Mouse (Mus musculus): ENCODE measurements at regions not wholly inside any gene's neighbourhood (a gene's known extent, or its start where the extent isn't known, plus 50 kb on each side); places are given as distances from the start of the nearest gene placed in this dataset.

- Histone ChIP-seq H3K27ac (ENCODE audit: low read depth) (no peak overlapping the region), H3K9me3 (ENCODE audit: control insufficient read depth, low read length) (no peaks in the 10 kb centered on the region), H3K9ac (ENCODE audit: low read length) (no peak overlapping the region), H3K27me3 (replicated peaks; ENCODE audit: control insufficient read depth, insufficient read depth, low read length) (no peaks in the 10 kb centered on the region), H3K36me3 (ENCODE audit: control insufficient read depth, insufficient read depth, low read length) (no peaks in the 10 kb centered on the region), H3K4me2 (ENCODE audit: low read length) (no peak overlapping the region), H3K4me3 (ENCODE audit: low read depth, low read length) (no peak overlapping the region), H3K4me1 (replicated peaks; ENCODE audit: control insufficient read depth, insufficient read depth, low read length) (no peaks in the 10 kb centered on the region)
- ATAC-seq (replicated peaks; ENCODE audit: low FRiP score, low TSS enrichment, low read depth) (no peak), DNase-seq (ENCODE audit: low spot score) (no peak)
- WGBS, result 87% methylated on average over 2 of the region's 2 CpGs
Measured at GRCm38 (mm10) chr12:38985909-38986308, 206.7 kb downstream of the Etv1 start.

- Histone ChIP-seq H3K4me3 (ENCODE audit: low read depth, low read length) (no peak overlapping the region), H3K27me3 (replicated peaks; ENCODE audit: control insufficient read depth, insufficient read depth, low read length) (no peaks in the 10 kb centered on the region), H3K4me1 (replicated peaks; ENCODE audit: control insufficient read depth, insufficient read depth, low read length) (no peaks in the 10 kb centered on the region), H3K9ac (ENCODE audit: low read length) (no peak overlapping the region), H3K9me3 (ENCODE audit: control insufficient read depth, low read length) (no peaks in the 10 kb centered on the region), H3K27ac (ENCODE audit: low read depth) (no peak overlapping the region), H3K4me2 (ENCODE audit: low read length) (no peak overlapping the region), H3K36me3 (ENCODE audit: control insufficient read depth, insufficient read depth, low read length) (no peaks in the 10 kb centered on the region)
- 82% methylated on average over 3 of the region's 3 CpGs for WGBS
- no peak for DNase-seq (ENCODE audit: low spot score)
- ATAC-seq (replicated peaks; ENCODE audit: low FRiP score, low TSS enrichment, low read depth), result no peak
Measured at GRCm38 (mm10) chr12:38986346-38986745, 207.2 kb downstream of the Etv1 start.

DNA sequence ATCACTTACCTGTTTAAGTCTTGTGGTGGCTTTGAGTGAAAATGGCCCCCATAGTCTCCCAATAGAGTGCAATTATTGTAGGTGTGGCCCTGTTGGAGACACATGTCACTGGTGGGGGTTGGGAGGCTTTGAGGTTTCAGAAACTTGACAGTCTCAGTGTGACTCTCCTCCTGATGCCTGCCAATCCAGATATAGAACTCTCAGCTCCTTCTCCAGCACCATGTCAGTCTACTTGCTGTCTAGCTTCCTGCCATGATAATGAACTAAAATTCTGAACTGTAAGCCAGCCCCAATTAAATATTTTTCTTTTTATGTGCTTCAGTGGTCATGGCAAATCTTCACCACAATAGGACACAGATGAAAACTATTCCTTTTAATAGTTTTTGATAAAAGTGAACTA is 208.1 kb downstream of the Etv1 start:
- Histone ChIP-seq H3K36me3 (ENCODE audit: control insufficient read depth, insufficient read depth, low read length) (no peaks in the 10 kb centered on the region), H3K27me3 (replicated peaks; ENCODE audit: control insufficient read depth, insufficient read depth, low read length) (no peaks in the 10 kb centered on the region), H3K9me3 (ENCODE audit: control insufficient read depth, low read length) (no peaks in the 10 kb centered on the region), H3K4me3 (ENCODE audit: low read depth, low read length) (no peak overlapping the region), H3K27ac (ENCODE audit: low read depth) (no peak overlapping the region), H3K4me2 (ENCODE audit: low read length) (no peak overlapping the region), H3K9ac (ENCODE audit: low read length) (no peak overlapping the region), H3K4me1 (replicated peaks; ENCODE audit: control insufficient read depth, insufficient read depth, low read length) (no peaks in the 10 kb centered on the region)
- DNase-seq (ENCODE audit: low spot score) (no peak), ATAC-seq (replicated peaks; ENCODE audit: low FRiP score, low TSS enrichment, low read depth) (no peak)

DNA sequence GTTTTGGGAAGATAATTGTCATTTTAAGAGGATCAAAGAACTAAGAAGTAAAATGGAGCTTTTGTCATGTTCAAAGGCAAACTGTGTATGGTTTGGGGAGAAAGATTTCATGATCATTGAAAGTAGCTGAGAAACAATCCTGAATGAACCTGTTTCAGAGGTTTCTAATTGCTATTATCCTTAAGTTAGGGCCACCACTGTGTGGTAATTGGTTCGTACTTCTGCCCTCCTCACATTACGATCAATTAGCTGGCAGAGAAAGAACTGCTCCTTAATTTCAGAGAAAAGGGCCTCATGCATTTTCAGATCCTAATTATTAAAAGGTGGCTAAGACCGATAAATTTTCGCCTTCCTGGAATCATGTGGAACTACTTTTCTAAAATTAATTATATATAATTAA is 208.6 kb downstream of the Etv1 start:
- ATAC-seq (replicated peaks; ENCODE audit: low FRiP score, low TSS enrichment, low read depth) (no peak), DNase-seq (ENCODE audit: low spot score) (no peak)
- H3K27me3 ChIP-seq (replicated peaks; ENCODE audit: control insufficient read depth, insufficient read depth, low read length), result no peaks in the 10 kb centered on the region
- 91% methylated on average over 4 of the region's 4 CpGs for WGBS
- no peaks in the 10 kb centered on the region for H3K9me3 ChIP-seq (ENCODE audit: control insufficient read depth, low read length)
- H3K9ac ChIP-seq (ENCODE audit: low read length), result no peak overlapping the region
- H3K36me3 ChIP-seq (ENCODE audit: control insufficient read depth, insufficient read depth, low read length), result no peaks in the 10 kb centered on the region
- no peak overlapping the region for H3K4me2 ChIP-seq (ENCODE audit: low read length)
- H3K27ac ChIP-seq (ENCODE audit: low read depth), result no peak overlapping the region
- H3K4me3 ChIP-seq (ENCODE audit: low read depth, low read length), result no peak overlapping the region
- no peaks in the 10 kb centered on the region for H3K4me1 ChIP-seq (replicated peaks; ENCODE audit: control insufficient read depth, insufficient read depth, low read length)

DNA sequence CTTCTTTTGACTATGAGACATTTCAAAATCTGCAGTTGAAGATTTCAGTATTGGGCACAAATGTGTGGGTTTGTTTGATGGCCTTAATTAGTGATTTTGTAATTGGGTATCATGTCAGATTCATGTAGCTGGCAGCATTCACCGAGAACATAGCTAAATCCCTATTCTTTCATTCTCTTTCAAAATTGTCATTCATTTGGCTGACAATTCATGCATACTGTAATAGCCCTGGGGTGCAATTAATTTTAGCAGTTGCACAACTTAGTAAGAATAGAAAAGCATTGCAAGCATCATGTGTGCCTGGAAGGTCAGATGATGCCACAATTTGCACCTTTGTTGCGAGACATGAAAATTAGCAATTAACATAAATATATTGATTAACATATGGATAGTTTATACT is 248.0 kb downstream of the Etv1 start:
- Histone ChIP-seq H3K9me3 (ENCODE audit: control insufficient read depth, low read length) (no peaks in the 10 kb centered on the region), H3K9ac (ENCODE audit: low read length) (no peak overlapping the region), H3K27ac (ENCODE audit: low read depth) (no peak overlapping the region), H3K4me3 (ENCODE audit: low read depth, low read length) (no peak overlapping the region), H3K4me1 (replicated peaks; ENCODE audit: control insufficient read depth, insufficient read depth, low read length) (no peaks in the 10 kb centered on the region), H3K27me3 (replicated peaks; ENCODE audit: control insufficient read depth, insufficient read depth, low read length) (no peaks in the 10 kb centered on the region), H3K4me2 (ENCODE audit: low read length) (no peak overlapping the region), H3K36me3 (ENCODE audit: control insufficient read depth, insufficient read depth, low read length) (no peaks in the 10 kb centered on the region)
- ATAC-seq (replicated peaks; ENCODE audit: low FRiP score, low TSS enrichment, low read depth), result no peak
- WGBS, result 88% methylated on average over 2 of the region's 2 CpGs
- no peak for DNase-seq (ENCODE audit: low spot score)

GRCm38 (mm10) chr12:39027948-39028347 is 248.8 kb downstream of the Etv1 start:
- WGBS, result 93% methylated on average over 2 of the region's 2 CpGs
- H3K9me3 ChIP-seq (ENCODE audit: control insufficient read depth, low read length), result no peaks in the 10 kb centered on the region

GRCm38 (mm10) chr12:39033982-39034381 is 254.8 kb downstream of the Etv1 start:
- H3K9ac ChIP-seq (ENCODE audit: low read length), result no peak overlapping the region
- H3K4me3 ChIP-seq (ENCODE audit: low read depth, low read length), result no peak overlapping the region
- H3K27me3 ChIP-seq (replicated peaks; ENCODE audit: control insufficient read depth, insufficient read depth, low read length), result no peaks in the 10 kb centered on the region
- no peaks in the 10 kb centered on the region for H3K36me3 ChIP-seq (ENCODE audit: control insufficient read depth, insufficient read depth, low read length)
- DNase-seq (ENCODE audit: low spot score), result no peak
- H3K4me2 ChIP-seq (ENCODE audit: low read length), result no peak overlapping the region
- no peaks in the 10 kb centered on the region for H3K9me3 ChIP-seq (ENCODE audit: control insufficient read depth, low read length)
- no peak for ATAC-seq (replicated peaks; ENCODE audit: low FRiP score, low TSS enrichment, low read depth)
- H3K27ac ChIP-seq (ENCODE audit: low read depth), result no peak overlapping the region
- no peaks in the 10 kb centered on the region; the same call in 1 of the 2 replicates for H3K4me1 ChIP-seq (replicated peaks; ENCODE audit: control insufficient read depth, insufficient read depth, low read length)
- WGBS, result 74% methylated on average over 3 of the region's 3 CpGs

More at GRCm38 (mm10) chr12:39027948-39028347, 248.8 kb downstream of the Etv1 start:
- Histone ChIP-seq H3K4me3 (ENCODE audit: low read depth, low read length) (no peak overlapping the region), H3K4me1 (replicated peaks; ENCODE audit: control insufficient read depth, insufficient read depth, low read length) (no peaks in the 10 kb centered on the region), H3K9ac (ENCODE audit: low read length) (no peak overlapping the region), H3K36me3 (ENCODE audit: control insufficient read depth, insufficient read depth, low read length) (no peaks in the 10 kb centered on the region), H3K27ac (ENCODE audit: low read depth) (no peak overlapping the region), H3K27me3 (replicated peaks; ENCODE audit: control insufficient read depth, insufficient read depth, low read length) (no peaks in the 10 kb centered on the region), H3K4me2 (ENCODE audit: low read length) (no peak overlapping the region)
- ATAC-seq (replicated peaks; ENCODE audit: low FRiP score, low TSS enrichment, low read depth) (no peak), DNase-seq (ENCODE audit: low spot score) (no peak)

- H3K9ac ChIP-seq (ENCODE audit: low read length), result no peak overlapping the region
- H3K27me3 ChIP-seq (replicated peaks; ENCODE audit: control insufficient read depth, insufficient read depth, low read length), result no peaks in the 10 kb centered on the region
- DNase-seq (ENCODE audit: low spot score) (no peak), ATAC-seq (replicated peaks; ENCODE audit: low FRiP score, low TSS enrichment, low read depth) (no peak)
- no peak overlapping the region for H3K27ac ChIP-seq (ENCODE audit: low read depth)
- no peak overlapping the region for H3K4me2 ChIP-seq (ENCODE audit: low read length)
- 88% methylated on average over 2 of the region's 2 CpGs for WGBS
- H3K4me3 ChIP-seq (ENCODE audit: low read depth, low read length), result no peak overlapping the region
- H3K4me1 ChIP-seq (replicated peaks; ENCODE audit: control insufficient read depth, insufficient read depth, low read length), result no peaks in the 10 kb centered on the region; the same call in 1 of the 2 replicates
- H3K36me3 ChIP-seq (ENCODE audit: control insufficient read depth, insufficient read depth, low read length), result no peaks in the 10 kb centered on the region
- no peaks in the 10 kb centered on the region for H3K9me3 ChIP-seq (ENCODE audit: control insufficient read depth, low read length)
Measured at GRCm38 (mm10) chr12:39036466-39037037, 257.4 kb downstream of the Etv1 start.

GRCm38 (mm10) chr12:39038077-39038476 is 258.9 kb downstream of the Etv1 start:
- Histone ChIP-seq H3K9ac (ENCODE audit: low read length) (no peak overlapping the region), H3K4me2 (ENCODE audit: low read length) (no peak overlapping the region), H3K27ac (ENCODE audit: low read depth) (no peak overlapping the region), H3K36me3 (ENCODE audit: control insufficient read depth, insufficient read depth, low read length) (no peaks in the 10 kb centered on the region), H3K9me3 (ENCODE audit: control insufficient read depth, low read length) (0 out of 2 replicates have a peak, but pooled peaks cover 4% of the 10 kb centered on the region), H3K4me3 (ENCODE audit: low read depth, low read length) (no peak overlapping the region), H3K4me1 (replicated peaks; ENCODE audit: control insufficient read depth, insufficient read depth, low read length) (no peaks in the 10 kb centered on the region; the same call in 1 of the 2 replicates), H3K27me3 (replicated peaks; ENCODE audit: control insufficient read depth, insufficient read depth, low read length) (no peaks in the 10 kb centered on the region)
- 80% methylated on average over 3 of the region's 3 CpGs for WGBS
- DNase-seq (ENCODE audit: low spot score), result no peak
- no peak for ATAC-seq (replicated peaks; ENCODE audit: low FRiP score, low TSS enrichment, low read depth)
